Mouse (Mus musculus) yolk sac, embryonic 10.5 days (tissue): ENCODE measurements around the gene Sesn1.
"Not testable (repeated sequence)": the region's sequence is repeated elsewhere in the genome, so short reads cannot be mapped to it uniquely, and the experiment has no call there.

Experiments used
- DNase-seq: peaks from one replicate; pipeline ENCODE4 v3.0.0-alpha.2; 2017; ENCODE audit warnings: low spot score

Sesn1 gene

GRCm38 (mm10) chr10:41809771-41810563 lies at the start of gene Sesn1, which contains the start of gene Cep57l1:
Gene Sesn1, plus strand, starts transcription at chr10:41809935.
Gene Cep57l1, minus strand, starts transcription at chr10:41809871.
- DNase-seq = peak; percentile 98

- no peak for DNase-seq
These were observed 48.9 kb upstream of the Sesn1 start for GRCm38 (mm10) chr10:41760866-41761265.

DNA sequence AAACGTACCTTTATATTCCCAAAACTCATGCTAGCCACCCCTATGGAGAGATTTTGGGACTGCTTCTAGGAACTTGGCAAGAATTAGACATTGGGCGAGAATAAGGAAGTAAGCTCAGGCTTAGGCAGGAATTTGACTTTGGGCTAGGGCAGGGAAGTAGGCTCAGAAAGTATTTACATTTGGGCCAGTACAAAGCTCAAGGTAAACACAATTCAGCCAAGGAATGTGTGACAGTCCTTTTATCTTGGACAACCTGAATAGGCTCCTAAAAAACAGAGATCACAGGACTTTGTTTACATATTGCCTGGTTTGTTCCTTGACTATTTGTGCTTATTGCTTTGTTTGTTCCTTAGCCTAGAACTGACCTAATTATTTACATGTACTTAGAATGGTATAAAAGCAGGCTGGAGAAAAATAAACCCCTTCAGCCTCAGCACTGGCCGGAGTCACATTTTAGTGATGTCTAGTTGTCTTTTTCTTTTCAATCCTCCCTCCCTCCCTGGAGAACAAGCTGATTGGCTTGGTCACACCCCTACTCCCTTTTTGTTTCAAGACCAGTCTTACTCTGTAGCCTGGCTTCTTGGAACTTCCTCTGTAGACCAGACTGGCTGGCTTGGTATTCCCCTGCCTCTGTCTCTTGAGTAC lies 45.9 kb upstream of the Sesn1 start:
- no peak for DNase-seq

GRCm38 (mm10) chr10:41765586-41765985 lies 44.1 kb upstream of the Sesn1 start:
- DNase-seq = no peak

DNA sequence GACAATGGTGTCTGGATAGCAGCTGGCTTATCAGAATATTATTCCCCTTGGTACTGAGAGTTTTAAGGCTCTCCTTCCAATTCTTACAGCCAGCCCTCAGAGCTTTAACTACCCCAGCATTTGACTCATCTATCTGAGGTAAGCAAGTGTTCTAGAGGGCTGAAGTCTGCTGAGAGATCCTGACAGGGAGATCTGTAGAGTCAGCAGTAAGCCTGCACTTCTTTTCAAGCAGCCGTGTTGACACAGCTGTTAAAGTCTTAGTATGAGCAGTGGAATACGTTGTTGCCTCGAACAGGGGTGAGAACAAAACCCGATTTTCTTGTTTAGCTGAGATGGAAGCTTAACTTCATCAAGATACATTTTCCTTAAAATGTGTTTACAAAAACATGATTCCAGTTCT lies 43.5 kb upstream of the Sesn1 start:
- DNase-seq = peak; percentile 42

DNA sequence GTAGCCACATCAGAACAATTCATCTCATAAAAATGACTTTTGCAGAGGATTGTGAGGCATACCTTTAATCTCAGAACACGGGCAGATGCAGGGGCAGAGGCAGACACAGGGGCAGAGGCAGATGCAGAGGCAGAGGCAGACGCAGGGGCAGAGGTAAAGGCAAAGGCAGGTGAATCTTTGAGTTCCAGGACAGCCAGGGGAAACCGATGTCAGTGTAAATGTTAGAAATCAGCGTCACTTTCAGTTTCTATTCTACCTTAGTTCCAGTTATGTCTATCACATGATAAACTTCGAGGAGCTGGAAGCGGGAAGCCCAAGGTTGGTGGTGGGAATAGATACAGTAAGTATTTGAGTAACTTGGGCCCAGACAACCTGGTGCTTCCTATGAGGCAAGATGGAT lies 42.5 kb upstream of the Sesn1 start:
- no peak for DNase-seq

- DNase-seq = no peak
These were observed 17.4 kb upstream of the Sesn1 start for GRCm38 (mm10) chr10:41792375-41792774.

DNA sequence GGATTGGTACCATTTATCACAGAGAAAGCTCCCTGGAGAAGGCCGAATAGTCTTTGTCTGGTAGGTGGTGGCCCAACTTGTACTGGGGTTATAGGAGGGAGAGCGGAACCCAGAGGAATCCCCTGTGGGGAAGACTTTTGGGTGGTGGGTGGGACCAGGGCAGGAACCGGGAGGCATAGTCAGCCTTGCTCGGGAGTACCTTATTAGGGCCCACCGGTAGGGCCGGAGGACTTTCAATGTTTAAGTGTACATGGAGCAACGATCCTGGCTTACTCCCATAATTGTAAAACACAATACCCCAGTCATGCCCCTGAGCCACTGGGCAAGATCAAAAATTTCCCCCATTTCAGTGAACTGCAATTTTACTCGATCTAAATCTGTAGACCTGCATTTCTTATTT lies 12.5 kb upstream of the Sesn1 start:
- DNase-seq = no peak

- DNase-seq = no peak
These were observed 6.3 kb upstream of the Sesn1 start for GRCm38 (mm10) chr10:41803467-41803866.

GRCm38 (mm10) chr10:41804711-41805110 lies 5.0 kb upstream of the Sesn1 start:
- no peak for DNase-seq

DNA sequence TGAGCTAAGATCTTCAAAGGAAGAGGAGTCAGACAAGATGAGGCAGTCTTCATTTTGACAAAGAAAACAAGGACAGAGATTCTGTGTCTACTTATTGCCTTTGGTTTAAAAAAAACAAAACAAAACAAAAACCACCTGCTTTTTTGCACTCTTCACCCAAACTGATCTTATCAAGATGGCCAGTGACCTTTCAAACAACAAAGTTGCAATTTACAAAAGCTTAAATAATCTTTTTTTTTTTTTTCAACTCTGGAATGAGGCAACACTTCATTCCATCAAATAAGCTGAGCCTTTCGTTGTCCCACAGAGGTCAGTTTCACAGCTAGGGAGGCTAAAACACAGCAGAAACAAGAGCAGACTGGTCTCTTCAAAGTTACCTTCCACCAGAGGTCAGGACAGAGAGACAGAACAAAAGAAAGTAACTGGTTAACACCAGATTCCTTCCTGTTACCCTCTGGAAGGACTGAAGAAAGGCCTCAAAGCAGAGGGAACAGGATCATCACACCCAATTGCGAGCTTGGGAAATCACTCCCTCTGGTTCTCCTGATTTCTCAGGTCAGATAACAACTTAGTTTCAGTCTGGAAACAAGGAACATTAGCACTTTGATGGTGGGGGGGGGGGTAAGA lies 3.9 kb upstream of the Sesn1 start:
- DNase-seq = peak; percentile 41

- no peak for DNase-seq
These were observed 510 bp upstream of the Sesn1 start for GRCm38 (mm10) chr10:41809080-41809770.

DNA sequence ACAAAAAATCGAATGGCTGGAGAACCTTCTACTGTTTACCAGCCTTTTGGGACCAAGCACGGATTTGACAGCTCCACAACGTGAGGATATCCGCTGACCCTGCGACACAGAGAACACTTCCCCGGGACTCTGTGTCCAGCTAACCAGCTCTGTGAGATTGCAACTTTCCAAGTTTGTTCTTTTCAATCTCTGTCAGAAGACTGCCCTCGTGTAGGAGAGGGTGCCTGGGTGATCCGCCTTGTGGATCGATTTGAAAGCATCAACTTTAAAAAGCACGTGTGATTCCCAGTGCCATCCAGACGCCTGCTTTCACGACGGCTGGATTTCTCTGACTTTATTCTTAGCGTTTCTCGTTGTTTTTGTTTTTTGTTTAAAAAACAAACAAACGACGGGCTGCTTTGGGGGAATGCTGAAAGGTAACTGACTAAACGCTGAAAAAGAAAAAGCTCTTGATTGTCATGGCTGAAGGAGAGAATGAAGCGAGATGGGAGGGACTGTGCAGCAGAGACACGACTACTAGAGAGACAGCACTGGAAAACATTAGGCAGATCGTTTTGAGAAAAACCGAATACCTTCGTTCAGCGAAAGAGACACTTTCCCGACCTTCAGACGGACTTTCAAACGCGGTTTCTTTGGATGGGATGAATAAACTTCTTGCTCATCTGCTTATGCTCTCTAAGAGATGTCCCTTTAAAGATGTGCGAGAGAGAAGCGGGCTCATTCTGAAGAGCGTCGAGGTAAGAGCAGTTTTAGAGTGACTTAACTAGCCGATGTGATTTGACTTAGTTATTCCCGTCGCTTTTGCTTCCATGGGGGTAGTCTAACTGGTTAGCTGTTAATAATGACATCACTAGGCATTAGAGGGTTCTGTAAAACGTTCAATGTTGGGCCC lies 1.1 kb downstream of the Sesn1 start:
- DNase-seq = peak; percentile 21

- no peak for DNase-seq
These were observed 2.8 kb downstream of the Sesn1 start for GRCm38 (mm10) chr10:41812566-41812965.

- DNase-seq = no peak
These were observed 4.6 kb downstream of the Sesn1 start for GRCm38 (mm10) chr10:41814305-41814853.

DNA sequence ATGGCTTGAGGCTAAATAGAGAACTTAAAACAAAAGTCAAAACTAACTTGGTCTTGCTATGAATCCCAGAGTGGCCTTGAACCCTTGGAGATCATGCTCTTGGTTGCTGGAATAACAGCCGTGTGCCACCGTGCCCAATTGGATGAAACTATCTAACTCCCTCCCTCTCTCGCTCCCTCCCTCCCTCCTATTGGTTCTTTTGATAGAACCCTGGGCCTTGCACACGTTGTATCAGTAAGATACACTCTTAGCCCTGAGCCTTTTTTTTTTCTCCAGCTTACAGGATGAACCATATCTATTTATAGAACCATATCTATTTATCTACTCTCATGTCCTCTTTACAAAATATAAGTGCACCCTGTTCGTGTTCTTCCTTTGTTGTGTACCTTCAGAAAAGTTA lies 6.8 kb downstream of the Sesn1 start:
- no peak for DNase-seq

DNA sequence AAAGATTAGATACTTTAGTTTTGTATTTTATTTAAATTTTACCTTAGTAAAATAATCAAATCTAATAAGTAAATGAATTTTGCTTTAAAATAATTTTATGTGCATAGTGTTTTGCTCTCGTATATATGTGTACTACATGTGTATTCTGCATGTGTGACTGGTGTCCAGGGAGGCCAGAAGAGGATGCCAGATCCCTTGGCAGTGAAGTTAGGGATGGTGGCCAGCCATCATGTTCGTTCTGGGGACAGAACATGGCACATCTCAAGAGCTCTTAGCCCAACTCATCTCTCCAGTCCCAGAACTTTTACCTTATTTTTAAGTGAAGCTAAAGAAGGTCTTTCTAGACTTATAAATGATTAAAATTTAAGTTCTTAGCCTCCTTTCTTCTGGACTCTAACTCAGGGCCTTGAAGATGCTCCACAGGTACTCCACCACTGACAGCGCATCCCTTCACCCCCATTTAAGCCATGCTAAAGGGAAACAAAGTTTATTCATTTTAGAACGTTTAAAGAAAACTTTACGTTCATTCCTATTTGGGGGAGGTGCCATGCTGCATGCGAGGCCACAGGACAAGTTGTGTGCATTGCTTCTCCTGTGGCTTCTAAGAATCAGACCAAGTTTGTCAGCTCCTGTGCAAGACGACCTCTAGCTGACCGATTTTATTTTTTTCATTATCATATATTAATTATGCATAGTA lies 8.4 kb downstream of the Sesn1 start:
- DNase-seq = no peak

DNA sequence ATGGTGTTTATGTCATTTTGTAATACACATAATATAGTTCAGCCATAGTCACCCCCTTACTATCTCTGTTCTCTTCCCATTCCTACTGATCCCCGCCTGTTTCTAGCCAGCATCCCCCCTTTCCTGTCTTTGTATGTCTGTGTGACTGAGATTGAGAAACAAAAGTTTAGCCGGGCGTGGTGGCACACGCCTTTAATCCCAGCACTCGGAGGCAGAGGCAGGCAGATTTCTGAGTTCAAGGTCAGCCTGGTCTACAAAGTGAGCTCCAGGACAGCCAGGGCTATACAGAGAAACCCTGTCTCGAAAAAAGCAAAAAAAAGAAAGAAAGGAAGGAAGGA lies 9.0 kb downstream of the Sesn1 start:
- not testable (repeated sequence) for DNase-seq

DNA sequence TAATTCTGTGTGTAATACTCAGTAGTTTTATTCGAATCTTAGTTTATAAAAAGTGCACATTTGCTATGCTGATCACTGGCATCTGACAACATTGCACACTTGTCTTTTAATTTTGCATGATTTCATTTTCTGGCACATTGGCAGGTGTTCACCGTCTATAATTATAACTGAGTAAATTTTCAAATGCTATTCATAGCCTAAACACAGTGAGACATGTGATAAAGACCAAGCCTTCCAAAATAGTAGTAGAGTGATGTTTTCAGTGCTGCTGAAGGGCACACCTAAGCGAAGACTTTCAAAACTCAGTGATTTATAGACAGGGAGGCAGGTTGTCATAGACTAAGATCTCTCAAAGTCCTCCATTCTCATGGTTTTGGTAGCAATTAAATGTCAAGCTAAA lies 9.6 kb downstream of the Sesn1 start:
- no peak for DNase-seq

- DNase-seq = no peak
These were observed 10.7 kb downstream of the Sesn1 start for GRCm38 (mm10) chr10:41820401-41820800.

DNA sequence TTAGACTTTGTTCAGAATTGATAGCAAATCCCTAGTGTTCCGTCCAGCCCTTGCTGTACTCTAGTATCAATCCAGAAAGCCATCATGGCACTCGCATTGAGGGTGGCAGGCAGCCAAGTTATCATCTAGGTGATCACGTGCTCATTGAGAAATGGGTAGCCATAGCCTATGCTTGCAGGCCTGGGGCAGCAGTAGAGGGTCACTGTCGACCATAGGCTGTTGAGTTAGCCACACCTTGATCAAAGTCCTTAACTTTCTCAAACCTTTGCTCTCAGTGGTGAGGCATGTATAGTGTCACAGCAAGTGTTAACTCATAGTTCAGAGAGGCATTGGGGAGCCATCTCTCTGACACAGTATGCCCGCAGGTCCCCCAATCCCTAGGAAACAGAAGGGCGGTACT lies 11.4 kb downstream of the Sesn1 start:
- DNase-seq = no peak
